Mouse (Mus musculus) myocyte (in vitro differentiated cells): ENCODE measurements around the gene Abcb8. TPM values are rescaled to one million over a fixed set of nuclear protein-coding genes. Genes with fewer than 3 reads are reported as not detected.

Source experiments
- H3K27me3 ChIP-seq: one replicate; pipeline ENCODE4 v1.6.1; 2011; ENCODE audit not compliant: control insufficient read depth, insufficient read depth, insufficient read length
- H3K36me3 ChIP-seq: one replicate; pipeline ENCODE4 v1.6.1; 2011; ENCODE audit not compliant: control insufficient read depth, insufficient read depth
- H3K4me2 ChIP-seq: one replicate; pipeline ENCODE4 v1.6.1; 2011; ENCODE audit warnings: low read depth, control low read depth
- H3K4me3 ChIP-seq: one replicate; pipeline ENCODE4 v1.5.1; 2011; ENCODE audit warnings: mild to moderate bottlenecking, control low read depth, moderate library complexity
- H3K79me2 ChIP-seq: one replicate; pipeline ENCODE4 v1.6.1; 2011; ENCODE audit not compliant: control insufficient read depth, insufficient read depth
- H3ac ChIP-seq: one replicate; pipeline ENCODE4 v1.6.1; 2011; ENCODE audit not compliant: control insufficient read depth, insufficient read length
- CEBPB ChIP-seq: IDR thresholded peaks from 2 replicates; pipeline ENCODE4 v1.6.1; 2011; ENCODE audit warnings: mild to moderate bottlenecking, moderate library complexity; ENCODE audit not compliant: poor library complexity, insufficient read depth, severe bottlenecking
- E2F4 ChIP-seq: IDR thresholded peaks from one replicate; pipeline ENCODE4 v1.6.1; 2011; ENCODE audit warnings: mild to moderate bottlenecking, control low read depth, moderate library complexity; ENCODE audit not compliant: insufficient read depth
- MAX ChIP-seq: IDR thresholded peaks from one replicate; pipeline ENCODE4 v1.6.1; 2011; ENCODE audit warnings: low read depth, mild to moderate bottlenecking, control low read depth
- MYOD1 ChIP-seq, 3 experiments: IDR thresholded peaks; one replicate each; pipeline ENCODE4 v1.6.1; 2011; ENCODE audit warnings: control low read depth in 2 of 3, low read depth in 2 of 3, mild to moderate bottlenecking in 2 of 3, moderate library complexity in 1 of 3; ENCODE audit not compliant: insufficient read length in 2 of 3, control insufficient read depth in 1 of 3
- MYOG ChIP-seq, 3 experiments: IDR thresholded peaks; one replicate each; pipeline ENCODE4 v1.6.1; 2011; ENCODE audit warnings: control low read depth in 2 of 3, low read depth in 2 of 3, mild to moderate bottlenecking in 2 of 3; ENCODE audit not compliant: insufficient read length in 2 of 3, control insufficient read depth in 1 of 3, insufficient read depth in 1 of 3
- POLR2A ChIP-seq: IDR thresholded peaks from one replicate; pipeline ENCODE4 v1.6.1; 2011; ENCODE audit warnings: low read depth, mild to moderate bottlenecking, control low read depth, moderate library complexity; ENCODE audit not compliant: insufficient read length
- POLR2AphosphoS2 ChIP-seq: IDR thresholded peaks from one replicate; pipeline ENCODE4 v1.6.1; 2011; ENCODE audit warnings: low read depth, control low read depth; ENCODE audit not compliant: insufficient read length
- REST ChIP-seq: IDR thresholded peaks from one replicate; pipeline ENCODE4 v1.6.1; 2011; ENCODE audit warnings: mild to moderate bottlenecking, control low read depth, moderate library complexity; ENCODE audit not compliant: insufficient read depth, insufficient read length
- SRF ChIP-seq: IDR thresholded peaks from one replicate; pipeline ENCODE4 v1.6.1; 2011; ENCODE audit warnings: low read depth; ENCODE audit not compliant: control insufficient read depth, insufficient read length
- TCF12 ChIP-seq: IDR thresholded peaks from one replicate; pipeline ENCODE4 v1.6.1; 2011; ENCODE audit warnings: mild to moderate bottlenecking, control low read depth; ENCODE audit not compliant: poor library complexity, insufficient read depth, severe bottlenecking
- TCF3 ChIP-seq: IDR thresholded peaks from one replicate; pipeline ENCODE4 v1.6.1; 2011; ENCODE audit warnings: low read depth, control low read depth; ENCODE audit not compliant: insufficient read length
- USF1 ChIP-seq: IDR thresholded peaks from one replicate; pipeline ENCODE4 v1.6.1; 2011; ENCODE audit warnings: low read depth, mild to moderate bottlenecking, control low read depth, moderate library complexity
- polyA plus RNA-seq: library from polyadenylated mRNA; unstranded; fragments of >200 nt; fragmentation: generic; extraction: Trizol; gene quantifications from one replicate; pipeline ENCODE4 v1.2.1, GENCODE M21; 2012; ENCODE audit warnings: missing spikeins

The Abcb8 gene
- polyA plus RNA-seq, 1 experiment: 37.7 TPM

GRCm38 (mm10) chr5:24363467-24363866 is 30.0 kb upstream of the Abcb8 start:
- H3K79me2 ChIP-seq: no peaks in the 10 kb centered on the region
- no peak overlapping the region for H3K4me3 ChIP-seq
- peaks cover 36% of the 10 kb centered on the region for H3K27me3 ChIP-seq
- H3K36me3 ChIP-seq: no peaks in the 10 kb centered on the region
- no peak for TF ChIP-seq REST
- no peak for TF ChIP-seq USF1
- no peak for TF ChIP-seq MYOG (IDR thresholded peaks at IDR 0.05; ENCODE audit: control insufficient read depth in 1 of 3, insufficient read depth in 1 of 3, insufficient read length in 2 of 3, low read depth in 2 of 3)
- no peak for TF ChIP-seq TCF12
- TF ChIP-seq MAX: no peak
- no peak for TF ChIP-seq E2F4
- TF ChIP-seq POLR2A: no peak
- no peak for TF ChIP-seq MYOD1 (IDR thresholded peaks at IDR 0.05; ENCODE audit: control insufficient read depth in 1 of 3, insufficient read length in 2 of 3, low read depth in 2 of 3)
- TF ChIP-seq SRF: no peak
- no peak for TF ChIP-seq TCF3
- TF ChIP-seq POLR2AphosphoS2: no peak
- TF ChIP-seq CEBPB: no peak
- H3ac ChIP-seq: no peak overlapping the region
- H3K4me2 ChIP-seq: no peak overlapping the region

DNA sequence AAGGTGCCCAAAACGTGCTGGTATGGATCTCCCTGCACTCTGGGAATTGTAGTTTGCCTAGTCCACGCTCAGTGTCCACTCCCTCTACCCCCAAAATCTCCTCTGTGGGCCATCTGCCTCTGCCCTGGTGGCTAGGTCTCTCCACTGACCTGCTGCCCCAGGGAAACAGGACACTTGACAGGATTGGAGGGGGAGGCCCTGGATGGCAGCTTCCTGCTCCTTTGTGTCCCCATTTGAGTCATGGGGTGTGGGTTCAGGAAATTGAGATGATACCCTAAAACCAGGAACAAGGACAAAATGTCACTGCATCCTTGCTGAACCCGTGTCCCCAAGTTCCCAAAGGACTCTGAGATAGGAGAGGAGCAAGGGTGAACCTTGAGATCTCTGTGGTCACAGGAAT is 29.4 kb upstream of the Abcb8 start:
- Histone ChIP-seq H3K36me3 (no peaks in the 10 kb centered on the region), H3K79me2 (no peaks in the 10 kb centered on the region), H3K4me2 (no peak overlapping the region), H3K4me3 (no peak overlapping the region), H3ac (no peak overlapping the region), H3K27me3 (peaks cover 42% of the 10 kb centered on the region)
- no peak for TF ChIP-seq MYOG (IDR thresholded peaks at IDR 0.05; ENCODE audit: control insufficient read depth in 1 of 3, insufficient read depth in 1 of 3, insufficient read length in 2 of 3, low read depth in 2 of 3)
- TF ChIP-seq POLR2AphosphoS2: no peak
- no peak for TF ChIP-seq MAX
- TF ChIP-seq CEBPB: no peak
- TF ChIP-seq SRF: no peak
- TF ChIP-seq TCF12: no peak
- TF ChIP-seq USF1: no peak
- no peak for TF ChIP-seq POLR2A

GRCm38 (mm10) chr5:24364508-24364907 is 29.0 kb upstream of the Abcb8 start, which contains the start of gene Nos3:
Gene Nos3, plus strand, starts transcription at chr5:24364810.
- Histone ChIP-seq H3K79me2 (no peaks in the 10 kb centered on the region), H3K27me3 (peaks cover 42% of the 10 kb centered on the region), H3K36me3 (no peaks in the 10 kb centered on the region), H3K4me3 (no peak within 1 kb of the TSS), H3ac (no peak within 1 kb of the TSS), H3K4me2 (no peak within 1 kb of the TSS)
- no peak for TF ChIP-seq TCF12
- no peak for TF ChIP-seq POLR2AphosphoS2
- no peak for TF ChIP-seq POLR2A
- TF ChIP-seq REST: no peak
- TF ChIP-seq SRF: no peak
- no peak for TF ChIP-seq MYOG (IDR thresholded peaks at IDR 0.05; ENCODE audit: control insufficient read depth in 1 of 3, insufficient read depth in 1 of 3, insufficient read length in 2 of 3, low read depth in 2 of 3)
- no peak for TF ChIP-seq CEBPB
- TF ChIP-seq MYOD1 (IDR thresholded peaks at IDR 0.05; ENCODE audit: control insufficient read depth in 1 of 3, insufficient read length in 2 of 3, low read depth in 2 of 3): no peak
- no peak for TF ChIP-seq USF1
- TF ChIP-seq E2F4: no peak
- no peak for TF ChIP-seq MAX
- TF ChIP-seq TCF3: no peak

DNA sequence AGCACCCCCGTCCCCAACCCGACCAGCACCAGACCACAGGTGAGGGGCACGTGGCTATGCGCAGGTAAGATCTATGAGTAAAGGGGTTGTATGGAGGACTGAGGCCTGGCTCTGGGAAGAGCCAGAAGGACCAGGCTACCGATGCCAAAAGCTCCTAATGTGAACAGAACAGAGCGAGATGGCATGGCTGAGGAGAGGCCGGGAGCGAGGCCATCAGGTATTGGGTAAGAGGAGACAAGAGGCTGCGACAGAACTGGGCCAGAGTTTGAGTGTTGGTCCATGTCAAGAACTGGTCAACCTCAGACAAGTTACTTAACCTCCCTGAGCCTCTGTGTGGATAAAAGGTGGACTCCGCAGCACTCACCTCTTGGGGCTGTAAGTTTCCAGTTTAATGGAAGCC is 28.5 kb upstream of the Abcb8 start:
- Histone ChIP-seq H3ac (no peak overlapping the region), H3K79me2 (no peaks in the 10 kb centered on the region), H3K4me2 (no peak overlapping the region), H3K36me3 (no peaks in the 10 kb centered on the region), H3K27me3 (peaks cover 44% of the 10 kb centered on the region), H3K4me3 (no peak overlapping the region)
- no peak for TF ChIP-seq SRF
- TF ChIP-seq REST: no peak
- no peak for TF ChIP-seq MYOG (IDR thresholded peaks at IDR 0.05; ENCODE audit: control insufficient read depth in 1 of 3, insufficient read depth in 1 of 3, insufficient read length in 2 of 3, low read depth in 2 of 3)
- no peak for TF ChIP-seq MAX
- TF ChIP-seq POLR2A: no peak
- no peak for TF ChIP-seq MYOD1 (IDR thresholded peaks at IDR 0.05; ENCODE audit: control insufficient read depth in 1 of 3, insufficient read length in 2 of 3, low read depth in 2 of 3)

- Histone ChIP-seq H3ac (no peak overlapping the region), H3K4me2 (no peak overlapping the region), H3K79me2 (no peaks in the 10 kb centered on the region), H3K36me3 (no peaks in the 10 kb centered on the region), H3K4me3 (no peak overlapping the region), H3K27me3 (peaks cover 48% of the 10 kb centered on the region)
- TF ChIP-seq MYOD1 (IDR thresholded peaks at IDR 0.05; ENCODE audit: control insufficient read depth in 1 of 3, insufficient read length in 2 of 3, low read depth in 2 of 3) (no peak), MYOG (IDR thresholded peaks at IDR 0.05; ENCODE audit: control insufficient read depth in 1 of 3, insufficient read depth in 1 of 3, insufficient read length in 2 of 3, low read depth in 2 of 3) (no peak), TCF3 (no peak), CEBPB (no peak), TCF12 (no peak)
Measured at GRCm38 (mm10) chr5:24365528-24365927, 27.9 kb upstream of the Abcb8 start.
